In the genomic region with DNA sequence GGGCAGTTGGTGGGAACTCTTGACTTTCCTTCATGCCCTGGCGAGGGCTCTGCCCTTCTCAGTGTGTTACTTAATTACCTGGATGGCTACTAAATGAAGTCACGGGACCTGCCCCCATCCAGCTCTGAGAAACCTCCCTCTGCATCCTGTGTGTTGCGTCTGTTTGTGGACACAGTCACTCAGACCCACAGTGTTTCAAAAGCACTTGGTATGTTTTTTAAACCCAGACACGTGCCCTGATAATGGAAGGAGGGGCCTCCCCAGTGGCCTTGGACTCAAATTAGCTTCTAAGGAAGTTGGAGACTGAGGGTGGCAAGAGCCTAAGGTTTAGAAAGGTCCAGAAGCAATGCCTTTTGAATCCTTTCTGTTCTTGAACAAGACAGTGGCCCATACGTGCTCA, we compare ENCODE assay signal across 1 mouse cellular context.
TF ChIP-seq lines count a peak whose summit lies in the region.

No protein-coding gene starts in this region.

TF ChIP-seq in CH12.LX, 34 proteins besides CTCF, POLR2A, EP300 and RAD21 (continued from another document):
- TF ChIP-seq SIN3A (IDR thresholded peaks at IDR 0.05; ENCODE audit: low read length) (no peak), JUN (IDR thresholded peaks at IDR 0.05; ENCODE audit: insufficient read depth, low read depth, low read length) (no peak), ETS1 (conservative IDR thresholded peaks at IDR 0.05; ENCODE audit: low read depth, low read length) (peak; percentile 30; the same call in 1 of the 2 replicates), BHLHE40 (IDR thresholded peaks at IDR 0.05; ENCODE audit: low read depth, low read length) (peak; percentile 75)
